Mouse (Mus musculus) ovary, adult 18-20 months (tissue): ENCODE measurements around the gene Ankrd13b.

ENCODE experiments used
- DNase-seq: peaks from one replicate; pipeline ENCODE4 v3.0.0; 2022; ENCODE audit warnings: low spot score, mixed read lengths

Ankrd13b gene

DNA sequence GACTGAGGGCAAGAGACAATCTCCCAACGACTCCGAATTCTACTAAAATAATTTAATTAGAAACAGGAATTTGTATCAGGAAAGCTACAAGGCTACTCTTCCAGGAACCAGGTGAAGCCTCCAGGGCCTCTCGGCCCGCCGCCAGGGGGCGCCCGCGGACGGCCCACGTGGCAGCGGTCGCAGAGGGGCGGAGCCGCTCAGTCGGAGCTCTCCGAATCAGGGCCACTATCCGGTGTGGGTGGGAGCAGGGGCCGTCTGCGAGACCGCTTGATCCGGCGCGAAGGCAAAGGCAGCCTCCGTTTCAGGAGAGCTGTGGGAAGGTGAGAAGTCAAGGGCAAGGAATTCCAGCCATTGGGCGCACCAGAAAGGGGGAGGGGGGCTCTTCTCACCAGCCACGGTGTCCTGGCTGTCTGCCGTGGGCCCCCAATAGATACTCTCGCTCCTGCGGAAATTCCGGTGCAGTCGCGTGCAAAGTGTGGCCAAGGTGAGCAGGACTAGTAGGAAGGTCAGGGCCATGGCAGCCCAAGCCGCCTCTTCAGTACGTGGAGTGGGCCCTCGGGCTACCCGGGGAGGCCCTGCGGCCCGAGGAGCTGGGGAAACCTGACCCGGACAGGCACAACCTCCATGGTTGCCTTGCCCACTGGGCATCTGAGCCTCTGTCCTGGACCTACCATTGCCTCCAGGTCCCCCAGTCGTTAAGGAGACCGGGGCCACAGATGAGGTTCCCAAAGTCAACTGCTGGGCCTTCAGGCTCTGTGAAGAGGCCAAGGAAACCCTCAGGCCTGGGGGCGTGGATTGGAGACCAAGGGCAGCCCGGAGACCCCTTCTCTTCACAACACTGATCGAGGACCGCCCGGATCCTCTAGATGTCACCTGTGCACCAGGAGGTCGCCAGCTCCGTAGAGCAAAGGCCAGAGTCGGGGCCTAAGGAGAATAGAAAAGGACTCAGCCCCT lies 18.9 kb upstream of the Ankrd13b start:
- DNase-seq, result peak; percentile 76

- no peak for DNase-seq
These were observed 17.9 kb upstream of the Ankrd13b start for GRCm38 (mm10) chr11:77507426-77507825.

DNA sequence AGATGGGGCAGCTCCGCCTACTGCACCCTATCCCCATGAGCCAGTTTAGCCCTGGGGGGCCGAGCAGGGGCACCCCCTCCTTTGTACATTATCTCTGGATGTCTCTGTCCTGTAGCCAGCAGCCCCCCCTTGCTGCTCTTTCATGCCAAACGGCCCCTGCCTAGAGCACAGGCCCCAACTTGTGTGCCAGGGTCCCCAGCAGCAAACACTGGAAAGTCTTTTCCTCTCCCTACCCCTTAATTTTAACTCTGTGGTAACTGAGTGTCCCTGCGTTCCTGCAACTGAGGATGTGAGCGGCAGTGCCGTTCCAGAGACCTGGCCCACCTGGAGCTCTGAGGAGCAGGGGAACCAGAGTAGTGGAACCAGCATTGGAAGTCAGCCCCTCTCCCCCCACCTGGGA lies 17.5 kb upstream of the Ankrd13b start:
- no peak for DNase-seq

GRCm38 (mm10) chr11:77506273-77506672 lies 16.8 kb upstream of the Ankrd13b start:
- DNase-seq, result no peak

DNA sequence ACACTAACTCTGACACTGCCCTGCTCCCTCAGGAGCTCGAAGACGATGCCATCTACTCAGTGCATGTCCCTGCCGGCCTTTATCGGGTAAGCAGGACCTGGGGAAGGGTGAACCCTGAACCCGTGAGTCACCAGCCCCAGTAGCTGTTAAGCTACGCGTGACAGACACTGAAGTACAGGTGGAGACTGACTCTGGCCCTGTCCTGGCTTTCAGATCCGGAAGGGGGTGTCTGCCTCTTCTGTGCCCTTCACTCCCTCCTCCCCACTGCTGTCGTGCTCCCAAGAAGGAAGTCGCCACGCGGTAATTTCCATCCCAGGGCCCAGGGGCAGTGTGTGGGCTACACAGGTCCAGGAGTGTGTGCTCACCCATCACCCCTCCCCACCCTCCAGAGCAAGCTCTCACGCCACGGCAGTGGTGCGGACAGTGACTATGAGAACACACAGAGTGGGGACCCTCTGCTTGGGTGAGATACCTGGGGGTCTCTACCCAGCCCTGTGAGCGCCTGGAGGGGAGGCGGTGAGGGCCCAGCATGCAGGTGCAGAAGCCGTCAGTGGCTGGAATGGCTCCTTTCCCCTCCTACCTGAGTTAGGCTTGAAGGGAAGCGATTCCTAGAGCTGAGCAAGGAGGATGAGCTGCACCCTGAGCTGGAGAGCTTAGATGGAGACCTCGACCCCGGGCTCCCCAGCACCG lies 16.0 kb upstream of the Ankrd13b start:
- no peak for DNase-seq

GRCm38 (mm10) chr11:77504377-77504776 lies 14.9 kb upstream of the Ankrd13b start:
- no peak for DNase-seq

DNA sequence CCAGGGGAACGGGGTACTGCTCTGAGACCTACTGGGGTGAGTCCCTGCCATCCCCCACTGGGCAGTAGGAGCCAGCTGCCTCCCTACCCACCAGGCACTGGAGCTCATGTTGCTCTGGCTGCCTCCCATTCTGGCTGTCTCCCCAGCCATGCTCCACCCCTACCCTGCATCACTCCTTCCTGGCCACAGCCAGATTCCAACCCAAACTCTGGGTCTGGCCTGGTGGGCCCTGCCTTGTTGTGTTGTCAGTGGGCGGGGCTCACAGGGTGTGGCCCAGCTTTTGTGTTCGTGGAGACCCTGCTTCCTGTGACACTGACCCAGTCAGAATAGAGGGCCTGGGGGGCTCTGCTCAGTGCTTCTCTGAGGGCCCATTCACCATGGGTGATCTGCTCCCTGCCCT lies 14.0 kb upstream of the Ankrd13b start:
- DNase-seq, result no peak

DNA sequence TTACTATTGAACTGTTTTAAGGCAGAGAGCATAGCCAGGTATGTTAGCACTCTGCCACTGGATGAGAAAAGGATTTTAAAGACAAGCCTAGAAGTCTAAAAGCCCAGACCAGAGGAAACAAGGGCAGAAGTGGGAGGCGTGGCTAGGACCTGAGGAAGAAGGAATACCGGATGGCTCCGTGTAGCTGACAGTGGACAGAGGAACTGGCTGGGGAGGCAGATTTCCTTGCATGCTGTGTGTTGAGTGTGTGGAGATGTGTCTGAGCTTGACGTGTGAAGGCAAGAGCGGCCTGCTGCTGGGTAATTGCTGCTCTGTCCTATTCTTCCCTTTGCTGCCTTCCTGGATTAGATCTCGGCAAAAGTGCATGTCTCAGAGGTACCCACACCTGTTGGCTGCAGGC lies 13.0 kb upstream of the Ankrd13b start:
- DNase-seq, result no peak

GRCm38 (mm10) chr11:77501971-77502370 lies 12.5 kb upstream of the Ankrd13b start:
- DNase-seq, result no peak

DNA sequence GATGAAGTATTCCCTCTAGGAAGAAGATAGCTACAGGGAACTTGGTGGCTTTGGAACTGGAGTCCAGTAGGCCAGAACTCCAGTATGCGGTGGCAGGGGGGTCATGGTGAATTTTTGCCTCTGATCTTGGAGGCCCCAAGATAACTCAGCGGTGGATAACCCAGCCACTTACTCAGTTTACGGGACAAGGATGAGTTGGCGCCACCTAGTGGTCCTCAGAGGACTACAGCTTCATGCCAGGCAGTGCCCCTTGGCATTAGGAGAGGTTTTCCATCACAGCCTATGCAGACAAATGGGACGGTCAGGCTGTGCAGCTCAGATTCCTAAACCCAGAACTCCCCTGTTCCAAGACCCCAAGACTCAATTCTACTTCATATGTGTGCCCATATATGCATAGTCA lies 11.9 kb upstream of the Ankrd13b start:
- DNase-seq, result peak; percentile 31

GRCm38 (mm10) chr11:77500361-77501325 lies 11.2 kb upstream of the Ankrd13b start:
- no peak for DNase-seq

DNA sequence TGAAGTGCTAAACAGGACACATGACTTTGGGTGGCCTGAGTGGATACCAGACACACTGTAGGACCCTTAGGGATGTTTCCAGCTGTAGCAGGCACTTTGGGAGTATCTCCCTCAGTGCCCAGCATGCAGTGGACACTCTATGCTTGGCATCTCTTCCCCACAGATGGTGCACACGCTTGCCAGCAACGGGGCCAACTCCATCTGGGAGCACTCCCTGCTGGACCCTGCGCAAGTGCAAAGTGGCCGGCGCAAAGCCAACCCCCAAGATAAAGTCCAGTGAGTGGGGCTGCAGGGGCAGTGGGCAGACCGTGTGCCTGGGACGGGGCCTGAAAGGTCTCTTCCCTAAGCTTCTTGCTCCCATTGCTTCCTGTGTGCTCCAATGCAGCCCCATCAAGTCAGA lies 9.9 kb upstream of the Ankrd13b start:
- no peak for DNase-seq

DNA sequence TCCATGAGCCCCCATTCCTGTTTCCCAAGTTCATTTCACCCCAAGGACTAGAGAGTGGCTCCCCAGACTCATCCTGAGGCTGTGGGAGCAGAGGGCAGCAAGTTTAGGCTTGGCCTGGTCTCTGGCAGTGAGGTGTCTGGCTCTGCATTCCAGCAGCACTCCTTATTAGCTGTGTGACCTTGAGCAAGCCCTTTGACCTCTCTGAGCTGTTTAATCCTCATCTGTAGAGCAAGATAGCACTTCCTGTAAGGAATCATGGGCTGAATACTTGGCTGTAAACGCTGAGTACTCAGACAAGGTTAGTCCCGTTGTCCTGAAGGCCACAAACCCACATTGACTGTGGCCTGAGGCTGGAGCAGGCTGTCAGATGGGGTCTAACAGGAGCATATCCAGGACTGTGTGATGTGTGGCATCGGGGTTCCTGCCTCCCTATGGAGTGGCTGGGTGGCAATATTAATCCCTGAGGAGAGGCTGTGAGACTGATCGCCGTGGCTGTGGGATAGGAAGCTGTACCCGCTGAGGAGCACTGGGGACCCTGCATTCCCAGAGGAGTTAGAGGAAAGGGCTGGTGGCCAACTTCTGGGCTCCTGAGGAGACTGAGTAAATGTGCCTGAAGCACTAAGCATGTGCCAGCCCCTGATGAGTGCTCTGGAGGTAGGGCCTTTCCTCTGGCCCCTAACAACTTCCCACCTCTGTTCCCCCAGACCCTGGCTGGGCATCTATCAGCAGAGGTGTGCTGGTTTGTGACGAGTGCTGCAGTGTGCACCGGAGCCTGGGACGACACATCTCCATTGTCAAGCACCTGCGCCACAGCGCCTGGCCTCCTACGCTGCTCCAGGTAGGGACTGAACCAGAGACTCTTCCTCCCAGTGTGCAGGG lies 9.0 kb upstream of the Ankrd13b start:
- peak; percentile 16 for DNase-seq

DNA sequence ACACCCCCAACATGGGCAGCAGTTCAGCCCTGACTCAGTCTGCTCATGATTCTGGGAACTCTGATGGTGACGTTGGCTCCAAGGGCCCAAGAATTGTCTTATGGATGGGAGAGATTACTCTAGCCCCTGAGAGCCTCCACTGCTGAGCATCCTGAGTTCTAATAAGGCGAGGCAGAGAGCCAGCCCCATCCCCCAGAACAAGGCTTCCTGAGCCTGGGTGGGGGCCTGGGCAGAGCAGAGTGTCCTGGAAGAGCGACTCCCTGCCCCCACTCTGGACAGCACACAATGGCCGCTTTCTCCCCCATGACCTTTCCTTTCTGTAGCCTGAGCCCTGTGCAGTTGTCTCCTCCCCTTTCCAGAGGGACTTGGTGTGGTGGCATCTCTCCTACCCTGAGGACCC lies 8.4 kb upstream of the Ankrd13b start:
- no peak for DNase-seq

GRCm38 (mm10) chr11:77497341-77497756 lies 7.9 kb upstream of the Ankrd13b start:
- DNase-seq, result peak; percentile 31

- no peak for DNase-seq
These were observed 6.0 kb upstream of the Ankrd13b start for GRCm38 (mm10) chr11:77495507-77495906.

GRCm38 (mm10) chr11:77494782-77495181 lies 5.3 kb upstream of the Ankrd13b start:
- DNase-seq, result no peak

DNA sequence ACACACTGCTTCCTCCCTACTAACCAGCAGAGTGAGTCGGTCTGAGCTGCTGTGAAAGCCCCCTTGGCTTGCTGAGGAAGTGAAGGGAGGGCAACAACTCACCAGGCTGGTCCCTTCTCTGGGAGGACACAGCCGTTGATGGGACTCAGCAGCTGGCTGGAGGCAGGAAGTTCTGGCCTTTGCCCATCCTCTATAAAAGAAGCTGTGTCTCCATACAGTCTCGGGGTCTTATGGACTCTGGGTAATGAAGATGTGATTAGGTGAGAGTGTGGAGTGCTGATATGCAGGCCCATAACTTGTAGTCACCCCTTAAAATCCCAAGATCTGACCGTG lies 4.8 kb upstream of the Ankrd13b start:
- no peak for DNase-seq

- peak; percentile 25 for DNase-seq
These were observed 4.2 kb upstream of the Ankrd13b start, which contains the start of gene Git1 for GRCm38 (mm10) chr11:77493512-77494343. TSS of gene Git1 (plus strand) at chr11:77493562.

GRCm38 (mm10) chr11:77492911-77493332 lies 3.4 kb upstream of the Ankrd13b start:
- peak; percentile 91 for DNase-seq
